Mouse (Mus musculus): ENCODE results near the gene Pbld2.

- TF ChIP-seq E2F4 (IDR thresholded peaks at IDR 0.05; ENCODE audit: insufficient read depth) (no peak), MYOG (IDR thresholded peaks at IDR 0.05; ENCODE audit: control insufficient read depth in 1 of 3, insufficient read depth in 1 of 3, insufficient read length in 2 of 3, low read depth in 2 of 3) (no peak), REST (IDR thresholded peaks at IDR 0.05; ENCODE audit: insufficient read depth, insufficient read length) (no peak), POLR2A (IDR thresholded peaks at IDR 0.05; ENCODE audit: insufficient read length, low read depth) (no peak), MAX (IDR thresholded peaks at IDR 0.05; ENCODE audit: low read depth) (no peak), SRF (IDR thresholded peaks at IDR 0.05; ENCODE audit: control insufficient read depth, insufficient read length, low read depth) (no peak), TCF12 (IDR thresholded peaks at IDR 0.05; ENCODE audit: insufficient read depth, poor library complexity, severe bottlenecking) (no peak), USF1 (IDR thresholded peaks at IDR 0.05; ENCODE audit: low read depth) (no peak)
These were observed 23.5 kb upstream of the Pbld2 start for GRCm38 (mm10) chr10:63000584-63000983.

Measured in myocyte (in vitro differentiated cells).